Mouse (Mus musculus) cerebellum, postnatal 25 days (tissue): ENCODE results near the gene Camk1.
A peak's percentile ranks its signal among the peaks of the same experiment; 100 is the strongest.
"Not testable (repeated sequence)": the region's sequence is repeated elsewhere in the genome, so short reads cannot be mapped to it uniquely, and the experiment has no call there.

Experiments used
- DNase-seq, 2 experiments: peaks; one replicate each; pipeline ENCODE4 v3.0.0; 2021; ENCODE audit warnings: mixed read lengths in 2 of 2

Gene Camk1

DNA sequence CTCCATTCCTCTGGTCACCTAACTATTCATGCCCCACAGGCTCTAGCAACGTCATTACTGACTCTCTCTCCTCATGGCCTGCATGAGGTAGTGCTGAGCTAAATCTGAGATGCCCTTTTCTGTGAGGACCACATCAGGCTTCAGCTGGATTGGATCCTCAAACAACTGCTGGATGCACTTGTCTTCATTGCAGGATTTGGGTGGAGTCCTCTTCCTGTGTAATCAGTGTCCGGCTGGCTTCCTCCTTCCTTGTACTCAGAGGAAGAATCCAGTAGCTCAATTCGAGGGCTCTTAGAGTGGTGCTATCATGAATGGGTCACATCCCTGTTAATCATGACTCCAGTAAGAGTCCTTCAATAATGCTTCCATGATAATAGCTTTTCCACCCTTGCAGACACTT lies 9.9 kb upstream of the Camk1 start:
- DNase-seq, result no peak

DNA sequence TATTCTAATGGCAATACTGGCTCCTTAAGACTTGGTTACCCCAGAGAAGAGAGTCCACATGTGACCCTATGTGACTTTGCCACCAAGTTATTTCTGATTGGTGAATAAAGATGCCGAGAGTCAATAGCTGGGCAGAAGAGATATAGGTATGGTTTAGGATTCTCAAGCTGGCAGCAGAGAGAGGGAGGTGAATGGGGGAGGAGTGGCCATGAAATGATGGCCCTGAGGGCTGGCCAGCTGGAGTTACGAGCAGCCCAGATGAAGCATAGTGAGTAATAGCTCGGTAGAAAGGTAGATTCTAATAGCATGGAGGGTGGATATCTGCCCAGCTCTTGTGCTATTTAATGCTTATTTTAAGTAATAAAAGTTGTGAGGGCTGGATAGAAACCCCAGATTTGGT lies 9.0 kb upstream of the Camk1 start:
- no peak for DNase-seq

DNA sequence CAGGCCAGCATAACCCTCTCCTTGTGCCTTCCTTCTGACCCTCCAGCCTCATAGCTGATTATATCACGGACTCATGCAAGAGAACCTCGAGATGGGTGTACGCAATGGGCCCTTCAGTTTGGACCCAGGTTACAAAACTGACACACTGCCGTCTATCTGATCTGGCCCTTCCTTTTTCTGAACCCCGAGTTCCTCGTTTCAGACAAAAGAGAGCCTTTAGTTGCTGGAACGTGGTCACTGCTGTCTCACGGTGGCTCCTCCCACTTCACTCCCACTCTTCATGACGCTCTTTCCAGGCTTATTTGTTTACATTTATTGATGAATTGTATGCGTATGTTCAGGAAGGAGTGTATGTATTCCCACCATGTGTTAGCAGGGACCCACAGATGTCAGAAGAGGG lies 7.9 kb upstream of the Camk1 start:
- DNase-seq, result no peak

DNA sequence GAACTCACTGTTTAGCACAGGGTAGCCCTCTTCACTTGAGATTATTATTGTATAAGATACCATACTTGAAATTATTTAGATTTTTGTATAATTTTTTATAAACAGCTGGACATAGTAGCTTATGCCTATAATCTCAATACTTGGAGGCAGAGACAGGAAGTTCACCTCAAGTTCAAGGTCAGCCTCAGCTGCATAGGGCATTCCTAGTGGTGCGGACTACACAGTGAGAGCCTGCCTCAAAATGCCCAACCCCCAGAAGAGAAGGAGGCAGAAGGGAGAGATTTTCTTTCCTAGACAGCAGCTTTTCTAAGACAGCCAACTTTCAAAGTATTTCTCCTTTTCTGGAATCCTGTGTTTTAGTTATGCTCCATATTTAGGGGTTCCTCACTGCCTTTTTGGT lies 7.4 kb upstream of the Camk1 start:
- no peak for DNase-seq

DNA sequence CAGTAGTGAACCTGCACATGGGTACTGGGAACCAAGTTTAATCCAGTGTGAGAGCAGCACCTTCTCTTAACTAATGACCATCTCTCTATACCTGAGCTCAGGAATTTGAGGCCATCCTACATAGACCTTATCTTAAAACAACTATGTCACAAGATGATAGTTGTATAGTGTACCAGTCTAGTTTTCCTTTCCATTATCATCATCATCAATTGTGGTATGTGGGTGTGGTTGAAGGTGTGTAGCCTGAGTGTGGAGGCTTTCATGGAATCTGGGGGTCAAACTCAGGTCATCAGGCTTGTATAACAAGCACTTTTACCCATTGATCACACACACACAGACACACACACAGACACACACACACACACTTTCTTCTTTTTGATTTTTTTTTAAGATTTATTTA lies 6.8 kb upstream of the Camk1 start:
- no peak for DNase-seq

DNA sequence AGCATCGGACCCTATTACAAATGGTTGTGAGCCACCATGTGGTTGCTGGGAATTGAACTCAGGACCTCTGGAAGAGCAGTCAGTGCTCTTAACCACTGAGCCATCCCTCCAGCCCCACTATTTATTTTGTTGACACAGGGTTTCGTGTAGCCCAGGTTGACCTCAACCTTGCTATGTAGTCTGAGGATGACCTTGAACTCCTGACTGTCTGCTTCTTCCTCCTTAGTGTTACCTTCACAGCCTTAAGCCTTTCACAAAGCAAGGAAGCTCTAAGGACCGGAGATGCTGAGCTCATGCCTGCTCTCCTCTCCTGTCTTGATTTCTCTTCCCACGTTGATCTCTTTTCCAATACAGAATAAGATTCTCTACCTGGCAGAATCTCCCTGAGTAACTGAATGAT lies 3.1 kb upstream of the Camk1 start:
- DNase-seq, result no peak

DNA sequence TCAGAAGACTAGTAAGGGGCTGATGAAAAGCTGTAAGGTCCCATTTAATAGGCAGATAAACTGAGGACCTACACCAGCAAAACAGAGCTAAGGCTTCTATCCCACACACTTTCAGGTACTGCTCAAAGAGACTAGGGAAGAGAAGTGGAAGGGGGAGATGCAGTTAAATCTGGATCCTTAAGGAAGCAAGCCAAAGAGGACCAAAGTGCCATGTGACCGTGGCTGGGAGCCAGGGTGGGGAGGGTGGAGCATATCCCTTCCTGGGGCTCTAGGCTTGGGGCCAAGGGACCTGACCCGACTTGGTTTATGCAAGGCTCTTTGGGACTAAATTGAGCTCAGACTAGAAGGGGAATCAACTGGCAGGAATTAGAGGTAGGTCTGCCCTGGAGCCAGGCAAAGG lies 537 bp upstream of the Camk1 start:
- peak; percentile 38 to 71 for DNase-seq

DNA sequence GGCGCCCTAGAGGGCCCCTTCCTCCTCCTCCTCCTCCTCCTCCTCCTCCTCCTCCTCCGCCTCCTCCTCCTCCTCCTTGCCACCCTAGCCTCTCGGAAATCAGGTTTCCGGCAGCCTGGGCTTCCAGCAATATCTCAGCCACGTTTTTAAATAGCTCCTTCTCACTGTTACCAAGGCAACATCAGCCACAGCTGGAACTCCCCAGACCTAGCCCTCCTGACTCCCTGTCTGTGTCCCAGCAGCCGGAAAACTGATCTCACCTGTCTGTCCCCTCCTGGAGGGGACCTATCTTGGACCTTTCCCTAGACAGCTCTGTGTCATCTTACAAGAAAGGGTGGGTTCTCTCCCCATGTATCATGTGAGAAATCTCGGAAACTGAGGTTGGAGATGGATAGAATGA lies 1.5 kb downstream of the Camk1 start:
- DNase-seq, result no peak

DNA sequence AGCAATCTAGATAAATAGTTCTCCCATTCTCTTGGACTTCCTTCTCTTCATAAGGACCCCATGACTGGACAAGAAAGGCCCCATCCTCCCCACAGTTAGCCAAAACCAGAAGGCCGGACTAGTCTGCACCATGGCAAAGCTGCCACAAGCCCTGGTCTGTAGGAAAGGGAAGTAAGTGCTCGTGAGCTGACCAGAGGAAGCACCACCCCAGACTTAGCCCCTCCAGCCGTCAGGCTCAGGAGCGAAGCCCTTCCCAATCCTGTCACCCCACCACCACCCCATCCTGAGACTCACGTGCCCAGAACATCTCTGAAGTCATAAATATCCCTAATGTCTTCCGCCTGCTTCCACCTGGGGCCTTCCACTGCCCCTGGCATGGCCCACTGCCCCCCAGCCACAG lies 2.2 kb downstream of the Camk1 start:
- no peak for DNase-seq

DNA sequence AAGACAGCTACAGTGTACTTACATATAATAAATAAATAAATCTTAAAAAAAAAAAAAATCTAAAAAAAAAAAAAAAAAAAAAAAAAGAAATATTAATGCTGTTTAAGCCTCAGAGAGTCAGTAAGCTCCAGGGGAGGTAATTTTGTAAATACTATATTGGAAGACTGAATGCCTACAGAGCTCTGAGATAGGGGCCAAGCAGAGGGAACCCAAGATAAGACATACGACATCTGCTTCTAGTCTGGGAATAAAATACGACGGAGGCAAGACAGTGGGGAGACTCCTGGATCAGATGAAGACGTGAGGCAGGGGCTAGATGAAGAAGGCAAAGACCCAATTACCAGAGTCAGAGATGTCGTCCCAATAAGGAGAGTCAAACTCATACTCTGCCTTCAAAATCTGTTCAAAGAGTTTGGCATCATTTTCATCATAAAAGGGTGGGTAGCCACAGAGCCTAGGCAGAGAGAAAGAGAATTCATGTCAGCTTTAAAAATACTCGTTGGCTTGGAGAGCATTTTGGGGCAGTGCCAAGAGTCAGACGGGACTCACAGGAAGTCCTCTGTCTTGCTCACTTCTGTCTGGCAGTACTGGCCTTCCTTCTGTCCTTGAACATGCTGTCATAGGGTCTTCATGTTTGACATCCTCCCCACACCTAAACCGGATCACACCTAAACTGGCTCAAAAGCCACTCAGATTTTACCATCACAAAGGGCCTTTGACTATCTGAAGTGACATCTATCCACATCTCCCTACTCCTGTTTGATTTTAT lies 6.7 kb downstream of the Camk1 start:
- peak in 1 of 2 experiments; percentile 38 for DNase-seq

DNA sequence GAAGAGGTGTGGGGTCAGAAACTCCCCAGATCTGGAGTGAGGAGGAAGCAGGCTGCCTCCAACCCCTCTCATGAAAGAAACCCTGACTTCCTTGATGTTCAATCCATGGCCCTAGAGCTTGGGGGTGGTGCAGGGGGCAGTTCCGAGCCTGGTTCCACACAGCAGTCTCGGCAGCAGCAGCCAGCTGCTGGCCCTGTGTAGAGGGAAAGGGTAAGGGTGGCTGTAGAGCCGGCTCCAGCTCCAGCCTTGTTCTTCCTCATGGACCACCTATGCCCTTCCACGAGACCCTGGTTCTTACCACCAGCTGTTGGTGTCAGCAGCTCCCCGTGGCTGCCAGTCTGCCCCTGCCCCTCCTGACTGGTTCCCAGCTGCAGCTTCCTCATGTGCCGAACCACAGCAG lies 9.6 kb downstream of the Camk1 start:
- no peak for DNase-seq

DNA sequence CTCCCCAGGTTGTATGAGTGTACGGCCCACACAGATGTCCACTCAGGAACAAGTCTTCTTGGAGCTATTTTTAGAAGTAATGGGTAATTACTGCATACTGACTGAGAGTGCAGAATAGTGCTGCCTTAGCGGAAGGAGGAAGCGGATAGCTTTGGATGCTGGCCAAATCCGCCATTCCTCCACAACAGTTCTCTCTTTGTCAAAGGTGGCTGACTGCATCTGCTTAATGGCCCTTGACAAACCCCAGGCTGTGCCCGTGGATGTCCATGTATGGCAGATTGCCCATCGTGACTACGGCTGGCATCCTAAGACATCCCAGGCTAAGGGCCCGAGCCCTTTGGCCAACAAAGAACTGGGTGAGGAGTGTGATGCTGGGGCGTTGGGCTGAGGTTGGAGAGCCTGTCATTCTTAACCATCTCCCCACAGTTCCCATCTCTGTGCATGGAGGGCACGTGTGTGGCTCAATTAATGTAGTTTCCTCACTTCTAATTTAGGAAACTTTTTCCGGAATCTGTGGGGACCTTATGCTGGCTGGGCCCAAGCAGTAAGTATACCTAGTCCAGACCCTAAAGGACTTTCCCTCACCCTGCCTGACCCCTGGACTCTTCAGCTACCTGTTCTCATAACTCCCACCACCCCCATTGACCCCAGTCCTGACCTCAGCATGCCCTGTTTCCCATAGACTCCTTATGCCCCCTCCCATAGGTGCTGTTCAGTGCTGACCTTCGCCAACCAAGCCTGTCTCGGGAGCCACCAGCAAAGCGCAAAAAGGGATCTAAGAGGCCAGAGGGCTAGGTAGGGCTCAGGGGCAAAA lies 10.4 kb downstream of the Camk1 start:
- peak in 1 of 2 experiments; percentile 59 for DNase-seq

DNA sequence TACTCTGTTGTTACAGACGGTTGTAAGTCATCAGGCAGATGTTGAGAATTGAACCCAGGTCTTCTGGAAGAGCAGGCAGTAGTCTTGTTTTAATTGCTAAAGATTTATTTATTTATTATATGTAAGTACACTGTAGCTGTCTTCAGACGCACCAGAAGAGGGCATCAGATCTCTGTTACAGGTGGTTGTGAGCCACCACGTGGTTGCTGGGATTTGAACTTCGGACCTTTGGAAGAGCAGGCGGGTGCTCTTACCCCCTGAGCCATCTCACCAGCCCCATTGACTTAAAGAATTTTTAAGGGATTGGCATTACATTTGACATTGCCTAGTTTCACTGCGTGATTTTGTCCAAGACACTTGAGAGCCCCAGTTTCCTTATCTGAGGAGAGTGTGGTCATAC lies 11.1 kb downstream of the Camk1 start:
- not testable (repeated sequence) for DNase-seq

DNA sequence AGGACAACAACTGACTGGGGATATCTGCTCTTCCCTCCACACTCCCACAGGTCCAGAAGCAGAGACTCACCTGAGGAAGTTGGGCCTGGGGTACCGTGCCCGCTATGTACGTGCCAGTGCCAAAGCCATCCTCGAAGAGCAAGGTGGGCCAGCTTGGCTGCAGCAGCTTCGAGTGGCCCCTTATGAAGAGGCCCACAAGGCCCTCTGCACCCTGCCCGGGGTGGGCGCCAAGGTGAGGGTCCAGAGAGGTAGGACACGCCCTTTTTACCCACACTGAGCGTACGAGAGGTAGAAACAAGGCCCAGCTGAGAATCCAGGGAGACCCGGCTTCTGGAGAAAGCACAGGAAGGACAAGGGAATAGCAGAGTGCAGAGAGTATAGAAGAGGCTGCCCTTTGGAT lies 12.1 kb downstream of the Camk1 start:
- no peak for DNase-seq

DNA sequence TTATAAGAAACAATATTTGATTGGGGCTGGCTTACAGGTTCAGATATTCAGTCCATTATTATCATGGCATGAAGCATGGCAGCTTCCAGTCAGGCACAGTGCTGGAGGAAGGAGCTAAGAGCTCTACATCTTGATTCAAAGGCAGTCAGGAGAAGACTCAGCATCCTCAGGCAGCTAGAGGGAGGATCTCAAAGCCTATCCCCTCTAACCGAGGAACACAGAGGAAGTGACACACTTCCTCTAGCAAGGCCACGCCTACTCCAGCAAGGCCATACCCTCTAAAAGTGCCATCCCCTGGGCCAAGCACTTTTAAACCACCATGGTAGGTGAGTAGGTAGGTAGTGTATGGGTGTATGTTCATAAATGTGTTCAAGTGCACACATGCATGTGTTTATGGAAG lies 13.2 kb downstream of the Camk1 start:
- DNase-seq, result no peak

DNA sequence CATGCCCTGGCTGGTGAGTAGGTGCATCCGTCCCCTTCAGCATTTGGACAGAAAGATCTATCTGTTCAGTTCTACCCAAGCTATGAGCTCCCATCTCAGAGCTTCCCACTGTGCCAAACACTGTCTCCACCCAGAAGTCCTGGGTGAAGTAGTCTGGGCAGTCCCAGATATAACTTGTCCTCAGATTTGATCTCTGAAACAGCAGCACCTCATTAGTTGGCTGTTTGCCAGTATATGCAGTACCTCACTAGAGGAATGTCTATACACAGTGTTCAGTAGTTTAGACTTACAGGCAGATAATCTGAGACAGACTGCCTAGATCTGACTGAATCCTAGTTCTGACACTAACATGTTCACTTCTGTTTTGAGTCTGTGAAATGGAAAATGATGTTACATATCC lies 14.4 kb downstream of the Camk1 start:
- no peak for DNase-seq

DNA sequence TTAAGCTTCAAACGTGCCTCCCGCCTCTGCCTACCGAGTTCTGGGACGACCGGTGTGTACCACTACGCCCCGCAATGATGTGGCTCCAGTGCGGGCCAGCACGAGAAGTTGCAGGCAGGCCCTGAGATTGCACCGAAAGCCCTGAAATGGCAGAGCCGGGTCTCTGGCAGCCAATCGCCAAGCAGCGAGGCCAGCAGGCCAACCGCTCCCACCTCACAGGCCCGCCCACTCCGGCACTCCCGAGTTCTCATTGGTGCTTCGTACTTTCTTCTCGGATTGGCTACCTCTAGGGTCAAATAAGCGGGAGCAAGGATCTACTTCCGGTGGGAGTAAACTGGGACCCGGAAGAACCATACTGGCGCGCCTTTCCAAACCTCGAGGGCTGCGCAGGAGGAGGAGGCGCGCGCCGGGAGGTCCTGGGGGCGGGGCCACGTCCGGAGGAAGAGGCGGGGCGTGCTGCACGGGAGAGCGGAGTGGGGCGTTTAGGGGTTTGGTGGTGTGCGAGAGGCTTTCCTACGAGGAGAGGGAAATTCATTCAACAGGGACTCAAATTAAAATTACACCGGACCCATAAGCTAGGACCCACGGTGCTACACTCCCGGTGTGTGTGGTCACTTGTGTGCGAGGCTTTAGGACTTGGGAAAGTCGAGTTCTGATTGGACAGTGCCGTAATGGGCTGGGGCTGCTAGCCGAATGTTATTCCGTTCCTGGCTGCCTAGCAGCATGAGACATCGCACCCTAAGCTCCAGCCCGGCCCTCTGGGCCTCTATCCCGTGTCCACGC lies 17.1 kb downstream of the Camk1 start, which contains the start of gene Ogg1:
TSS of gene Ogg1 (plus strand) at position 440 of the 783 bp plus-strand sequence.
- DNase-seq, result peak; percentile 96 to 97

DNA sequence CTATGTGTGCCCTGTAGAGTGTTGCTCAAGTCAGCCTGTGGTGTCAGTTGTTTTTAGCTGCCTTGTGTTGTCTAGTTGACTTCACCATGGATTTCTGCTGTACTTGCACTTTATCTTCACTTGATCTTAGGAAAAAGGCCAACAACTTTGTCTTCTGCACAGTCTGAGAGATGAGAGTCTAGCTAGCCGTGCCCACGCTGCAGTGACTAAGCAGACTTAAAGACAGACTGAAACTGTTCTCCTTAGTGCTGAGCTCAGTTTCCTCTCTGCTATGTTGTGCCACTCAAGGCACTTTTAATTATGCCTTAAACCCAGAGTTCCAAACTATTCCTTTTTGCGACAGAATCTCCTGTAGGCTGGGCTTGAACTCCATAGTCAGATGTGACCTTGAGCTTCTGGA lies 27.8 kb downstream of the Camk1 start:
- DNase-seq, result no peak

DNA sequence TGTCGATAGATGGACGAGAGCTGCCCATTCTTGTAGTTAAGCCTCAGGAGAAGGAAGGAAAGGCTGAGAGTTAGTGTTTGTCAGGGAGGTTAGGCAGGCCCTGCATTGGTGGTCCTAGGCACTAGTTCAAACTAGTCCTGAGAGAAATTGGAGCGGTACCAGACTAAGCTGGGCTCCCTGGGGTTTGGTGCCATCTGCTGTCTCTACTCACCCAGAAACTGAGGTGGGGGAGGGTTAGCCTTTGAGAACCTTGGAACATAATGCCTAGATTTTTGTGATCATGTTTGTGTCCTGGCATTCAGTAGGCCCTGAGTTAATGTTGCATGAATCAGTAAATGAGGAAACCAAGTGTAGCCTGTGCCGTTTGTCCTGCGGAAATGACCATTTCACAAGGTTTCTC lies 35.6 kb downstream of the Camk1 start:
- peak; percentile 88 to 90 for DNase-seq

DNA sequence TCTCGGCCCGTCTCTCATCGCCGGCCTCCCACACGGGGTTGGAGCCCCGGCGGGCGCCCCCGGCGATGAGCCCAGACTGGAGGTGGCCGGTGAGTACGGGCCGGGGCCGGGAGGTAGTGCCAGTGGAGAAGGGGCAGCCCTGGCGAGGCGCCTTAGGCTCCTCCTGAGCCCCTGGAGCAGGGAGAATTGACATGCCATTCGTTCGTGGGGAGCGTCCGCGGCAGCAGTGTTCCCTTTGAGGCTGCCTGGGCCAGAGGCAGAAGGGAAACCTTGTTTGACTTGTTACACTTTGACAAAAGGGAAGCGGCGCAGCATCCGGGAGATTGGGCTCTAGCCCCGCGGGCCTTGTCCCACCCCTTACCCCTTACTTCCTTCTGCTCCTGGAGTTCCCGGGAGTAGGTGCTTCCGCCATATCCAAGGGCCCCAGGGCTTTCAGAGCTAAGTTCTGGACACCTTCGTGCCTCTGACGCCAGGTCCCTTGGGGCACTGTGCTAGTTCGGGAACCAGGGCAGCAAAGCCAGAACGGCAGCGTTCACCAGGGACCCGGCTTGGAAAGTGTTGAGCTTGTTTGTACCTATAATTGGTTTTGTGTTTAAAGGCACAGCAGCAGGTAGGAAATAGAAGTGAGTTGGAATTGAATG lies 36.2 kb downstream of the Camk1 start:
- peak in 1 of 2 experiments; percentile 56 for DNase-seq

DNA sequence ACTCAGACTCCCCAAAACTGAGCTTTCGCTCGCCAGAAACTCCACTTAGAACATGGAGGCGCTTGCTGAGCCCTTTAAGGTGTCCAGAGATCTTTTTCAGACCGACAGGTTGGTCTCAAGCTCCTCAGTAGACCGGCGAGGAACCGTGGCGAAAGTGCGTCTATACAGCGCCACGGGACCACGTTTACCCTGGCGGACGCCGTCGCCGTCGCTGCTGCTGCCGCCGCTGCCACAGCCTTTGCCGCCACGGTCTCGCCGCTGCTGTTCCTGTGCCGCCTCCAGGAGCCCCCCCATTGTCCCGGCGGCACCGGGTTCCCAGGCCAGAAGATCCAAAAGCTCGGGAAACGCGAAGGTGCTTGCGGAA lies 36.8 kb downstream of the Camk1 start, which contains the start of gene Brpf1:
TSS of gene Brpf1 (plus strand) at position 152 of the 364 bp plus-strand sequence.
- DNase-seq, result no peak

DNA sequence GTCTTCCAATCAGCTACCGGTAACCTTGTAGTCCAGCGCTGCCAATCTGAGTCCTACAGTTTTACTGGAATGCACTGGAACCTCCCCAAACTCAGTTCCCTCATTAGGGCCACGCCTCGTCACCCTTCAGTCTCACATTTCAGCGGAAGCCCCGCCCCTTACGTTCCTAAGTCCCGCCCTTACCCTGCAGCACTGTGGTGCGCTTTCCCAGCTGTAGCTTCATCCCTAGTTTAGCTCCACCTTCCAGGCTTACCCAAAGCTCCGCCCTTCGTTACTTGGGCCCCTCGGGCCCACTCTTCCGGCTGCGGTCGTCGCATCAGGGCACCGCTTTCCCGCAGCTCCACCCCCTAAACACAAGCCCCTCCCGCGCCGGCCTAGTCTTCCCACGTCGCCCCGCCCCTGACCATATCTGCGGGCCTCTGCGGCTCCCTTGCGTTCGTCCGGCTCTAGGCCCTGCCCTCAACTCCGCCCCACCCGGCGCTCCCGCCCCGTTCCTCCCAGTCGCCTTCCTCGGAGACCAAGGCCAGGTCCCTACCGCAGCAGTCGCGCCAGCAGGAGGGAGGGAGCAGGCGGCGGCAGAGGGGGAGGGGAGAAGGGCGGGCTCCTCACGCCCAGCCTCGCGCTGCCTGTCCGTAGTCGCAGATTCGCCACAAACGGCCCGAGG lies 37.3 kb downstream of the Camk1 start:
- peak; percentile 99 for DNase-seq
